Mouse (Mus musculus) heart, postnatal 14 days (tissue): ENCODE results near the gene Ezh2. TPM values are rescaled to one million over a fixed set of nuclear protein-coding genes. Genes with fewer than 3 reads are reported as not detected.
A peak's percentile ranks its signal among the peaks of the same experiment; 100 is the strongest.
"Not testable (repeated sequence)": the region's sequence is repeated elsewhere in the genome, so short reads cannot be mapped to it uniquely, and the experiment has no call there.

Experiments
- DNase-seq, 2 experiments: peaks; one replicate each; pipeline ENCODE4 v3.0.0; 2021 to 2022
- intact Hi-C: fragments of 180-260 bp; cut with DNase I; formaldehyde crosslinking; loops from one replicate; pipeline ENCODE4 v1.15.1; 2025
- long read RNA-seq, 2 experiments: library from polyadenylated mRNA; stranded (forward); transcript quantifications; one replicate each; pipeline ENCODE4 v2.0.0; 2021
- total RNA-seq, 2 experiments: library from RNA; stranded (reverse); gene quantifications; 2 replicates each; pipeline ENCODE4 v1.2.3; 2021

The Ezh2 gene
- 10 to 100 TPM; 16.3 to 28.0 TPM for total RNA-seq
- long read RNA-seq, experiment 1, partial matches to known transcripts, result 0 of 10 reads
- long read RNA-seq, experiment 1, other reads (novel, unspliced or antisense), result 7 of 10 reads
- long read RNA-seq, experiment 2, partial matches to known transcripts, result 0 of 8 reads
- long read RNA-seq, experiment 2, other reads (novel, unspliced or antisense), result 6 of 8 reads

DNA sequence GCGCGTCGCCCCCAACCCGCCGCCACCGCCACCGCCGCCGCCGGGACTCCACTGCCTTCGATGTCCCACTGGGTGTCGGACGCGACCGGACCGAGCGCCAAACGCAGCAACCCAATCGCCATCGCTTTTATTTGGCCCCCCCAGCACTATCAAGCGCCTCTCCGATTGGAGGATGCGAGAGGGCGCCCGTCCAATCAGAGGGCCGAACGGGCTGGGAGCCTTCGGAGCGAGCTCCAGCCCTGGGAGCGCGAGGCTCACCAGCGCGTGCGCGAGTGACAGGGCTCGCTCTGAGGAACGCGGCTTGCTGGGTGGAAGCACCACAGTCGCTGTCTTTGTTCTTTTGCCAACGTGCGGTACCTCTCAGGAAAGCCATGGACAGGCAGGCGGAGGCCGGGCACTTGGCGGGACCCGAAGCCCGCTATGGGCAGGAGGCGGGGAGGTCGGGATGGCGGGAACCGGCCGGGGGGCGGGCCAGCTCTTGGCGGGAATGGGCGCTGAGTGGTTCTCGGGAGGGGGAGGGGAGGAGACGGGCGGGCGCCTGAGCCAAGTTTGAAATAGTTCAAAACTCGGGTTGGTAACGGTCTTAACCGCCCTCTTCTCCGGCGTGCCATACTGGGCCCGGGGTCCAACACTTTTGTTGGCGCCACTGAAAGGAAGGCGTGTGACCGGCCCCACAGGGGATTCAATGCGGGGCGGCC, at the start of gene Ezh2:
TSS of gene Ezh2 (minus strand) at position 416 of the 698 bp plus-strand sequence.
- DNase-seq, result peak; percentile 96 to 98
- intact Hi-C loops, result loop anchor here (5.0 kb wide), 2 partner anchors 52 to 143 kb away; partner anchors contain the start of gene Cul1

- intact Hi-C loops, result no loop called here
- no peak for DNase-seq
These were observed 41.5 kb upstream of the Ezh2 start for GRCm38 (mm10) chr6:47636527-47637076.

DNA sequence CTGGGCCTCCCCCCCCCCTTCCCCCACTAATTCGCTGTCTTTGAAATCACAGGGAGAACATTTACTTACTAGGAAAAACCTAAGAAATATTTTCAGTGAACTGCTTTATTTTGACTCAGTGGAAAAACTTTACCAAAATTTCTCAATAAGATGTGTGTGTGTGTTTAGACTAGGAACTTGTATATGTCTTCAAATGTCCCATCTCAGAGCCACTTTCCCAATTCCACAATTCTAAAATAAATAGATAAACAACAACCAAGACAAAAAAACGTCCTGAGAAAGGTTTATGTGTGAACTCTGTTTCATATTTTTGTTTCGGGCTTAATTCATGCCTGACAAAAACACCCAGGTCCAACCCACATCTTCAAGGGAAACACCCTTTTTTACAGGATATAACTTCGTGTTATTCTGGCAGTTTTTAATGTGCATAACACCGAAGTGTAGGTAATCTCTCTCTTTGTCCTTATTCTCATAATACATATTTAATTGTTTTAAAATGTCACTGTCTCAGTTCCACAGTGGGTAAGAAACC, 40.9 kb upstream of the Ezh2 start:
- intact Hi-C loops, result no loop called here

DNA sequence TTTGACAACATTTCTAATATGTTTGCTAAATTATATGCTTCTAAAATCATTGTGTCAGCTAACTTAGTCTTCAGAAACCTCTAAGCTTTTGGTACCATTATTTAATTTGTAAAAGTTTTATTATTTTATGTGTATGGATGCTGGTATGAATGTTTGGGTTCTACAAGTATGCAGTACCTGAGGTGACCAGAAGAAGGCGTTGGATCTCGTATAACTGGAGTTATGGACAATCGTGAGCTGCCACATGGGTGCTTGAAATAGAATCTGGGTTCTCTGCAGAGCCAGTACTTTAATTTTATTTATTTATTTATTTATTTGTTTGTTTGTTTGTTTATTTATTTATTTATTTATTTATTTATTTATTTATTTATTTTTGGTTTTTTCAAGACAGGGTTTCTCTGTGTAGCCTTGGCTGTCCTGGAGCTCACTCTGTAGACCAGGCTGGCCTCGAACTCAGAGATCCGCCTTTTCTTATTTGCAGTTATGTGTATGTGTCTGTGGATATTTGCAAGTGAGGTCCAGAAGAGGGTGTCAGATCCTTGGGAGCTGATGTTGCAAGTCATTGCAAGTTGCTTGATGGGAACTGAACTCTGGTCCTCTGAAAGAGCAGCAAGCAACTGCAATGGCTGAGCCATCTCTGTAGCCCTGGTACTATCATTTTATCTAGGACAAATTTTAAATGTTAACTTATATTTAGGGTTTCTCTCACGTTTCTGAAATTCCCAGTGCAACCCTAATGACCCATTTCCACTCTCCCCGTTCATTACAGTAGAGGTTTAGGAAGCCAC, 40.3 kb upstream of the Ezh2 start:
- no peak for DNase-seq
- intact Hi-C loops, result no loop called here

More for the DNA sequence above, 40.9 kb upstream of the Ezh2 start:
- DNase-seq, result no peak

DNA sequence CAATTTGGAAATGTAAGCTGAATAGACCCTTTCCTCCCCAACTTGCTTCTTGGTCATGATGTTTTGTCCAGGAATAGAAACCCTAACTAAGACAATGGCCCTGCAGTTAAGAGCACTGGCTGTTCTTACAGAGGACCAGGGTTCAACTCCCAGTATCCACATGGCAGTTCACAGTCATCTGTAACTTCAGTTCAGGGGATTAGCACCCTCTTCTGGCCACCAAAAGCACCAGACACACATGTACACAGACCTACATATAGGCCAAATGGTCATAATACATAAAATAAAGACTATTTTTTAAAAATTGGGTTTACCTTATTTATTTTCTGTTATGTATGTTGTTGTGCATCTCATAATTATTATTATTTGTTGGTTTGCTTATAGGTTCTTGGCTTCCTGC, 38.3 kb upstream of the Ezh2 start:
- intact Hi-C loops, result no loop called here
- no peak for DNase-seq

- DNase-seq, intact Hi-C loops: not testable (repeated sequence)
These were observed 34.9 kb upstream of the Ezh2 start for GRCm38 (mm10) chr6:47630061-47630460.

DNA sequence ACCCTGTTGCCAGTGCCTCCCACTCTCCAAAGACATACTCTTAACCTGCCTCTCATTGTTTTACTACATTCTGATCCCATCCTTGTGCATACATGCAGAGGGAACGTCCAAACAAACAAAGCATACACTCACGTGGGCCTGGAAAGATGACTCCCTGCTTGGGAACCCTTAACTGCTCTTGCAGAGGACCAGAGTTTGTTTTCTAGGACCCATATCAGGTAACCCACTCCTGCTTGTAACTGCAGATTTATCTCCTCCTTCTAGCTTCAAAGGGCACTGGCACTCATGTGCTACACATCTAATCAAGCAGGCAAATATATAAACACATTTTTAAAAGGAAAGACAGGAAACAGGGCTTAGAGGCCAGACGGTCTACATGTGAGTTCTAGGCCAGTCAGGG, 32.8 kb upstream of the Ezh2 start:
- no peak for DNase-seq
- intact Hi-C loops, result no loop called here

DNA sequence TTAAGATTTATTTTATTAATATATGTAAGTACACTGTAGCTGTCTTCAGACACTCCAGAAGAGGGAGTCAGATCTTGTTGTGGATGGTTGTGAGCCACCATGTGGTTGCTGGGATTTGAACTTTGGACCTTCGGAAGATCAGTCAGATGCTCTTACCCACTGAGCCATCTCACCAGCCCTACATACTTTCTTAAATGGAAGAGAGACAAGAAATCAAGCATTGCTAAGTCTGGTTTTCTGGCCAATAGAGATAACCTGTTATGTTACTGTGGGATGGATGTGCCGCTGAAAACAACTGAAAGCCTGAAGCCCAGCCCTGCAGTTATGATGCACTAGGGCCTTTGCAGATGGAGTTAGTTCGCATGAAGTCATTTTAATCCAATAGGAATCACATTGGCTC, 31.8 kb upstream of the Ezh2 start:
- intact Hi-C loops, result not testable (repeated sequence)

DNA sequence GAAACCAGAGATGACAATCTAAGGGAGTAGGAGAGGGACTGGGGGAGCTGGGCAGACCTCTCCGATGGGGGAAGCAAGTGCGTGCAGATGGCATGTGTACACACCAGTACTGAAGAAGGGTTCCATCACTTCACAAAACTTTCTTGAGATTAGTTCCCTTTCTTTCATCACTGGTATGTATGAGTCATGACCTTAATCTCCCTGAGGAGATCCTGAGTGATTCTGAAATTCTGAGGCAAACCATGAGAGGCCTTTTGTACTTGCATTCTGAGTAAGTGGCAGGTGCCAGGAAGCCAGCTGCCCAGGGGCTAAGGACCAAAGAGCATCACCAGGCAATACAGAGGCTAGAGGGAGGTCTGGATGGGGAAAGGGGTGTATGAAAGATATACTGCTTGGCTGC, 25.9 kb upstream of the Ezh2 start:
- intact Hi-C loops, result no loop called here
- no peak for DNase-seq

More for the DNA sequence above, 31.8 kb upstream of the Ezh2 start:
- DNase-seq, result not testable (repeated sequence)

DNA sequence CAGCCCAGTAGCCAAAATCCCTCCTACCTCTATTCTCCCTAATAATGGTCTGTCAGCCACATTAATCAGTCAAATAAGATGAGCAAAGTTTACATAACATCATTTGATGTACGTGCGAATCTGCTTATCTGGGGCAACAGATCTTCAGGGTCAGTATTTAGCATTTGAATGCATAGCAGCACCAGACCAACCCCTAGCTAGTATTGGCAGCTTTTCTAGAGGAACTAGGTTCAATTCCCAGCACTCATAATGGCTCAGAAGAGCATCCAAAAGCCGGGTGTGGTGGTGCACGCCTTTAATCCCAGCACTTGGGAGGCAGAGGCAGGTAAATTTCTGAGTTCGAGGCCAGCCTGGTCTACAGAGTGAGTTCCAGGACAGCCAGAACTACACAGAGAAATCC, 13.2 kb upstream of the Ezh2 start:
- intact Hi-C loops, result not testable (repeated sequence)

DNA sequence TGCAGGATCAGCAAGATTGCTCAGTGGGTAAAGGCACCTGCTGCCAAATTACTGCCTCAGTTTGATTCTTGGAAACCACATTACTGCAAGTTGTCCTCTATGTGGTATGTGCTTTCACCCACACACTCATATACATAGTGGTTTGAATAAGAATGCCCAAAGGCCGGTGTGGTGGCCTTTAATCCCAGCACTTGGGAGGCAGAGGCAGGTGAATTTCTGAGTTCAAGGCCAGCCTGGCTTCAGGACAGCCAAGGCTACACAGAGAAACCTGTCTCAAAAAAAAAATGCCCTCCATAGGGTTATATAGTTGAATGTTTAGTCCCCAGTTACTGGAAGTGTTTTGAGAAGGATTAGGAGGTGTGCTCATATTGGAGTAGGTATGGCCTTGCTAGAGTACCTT, 6.8 kb upstream of the Ezh2 start:
- intact Hi-C loops, result no loop called here
- DNase-seq, result no peak

More for the DNA sequence above, 13.2 kb upstream of the Ezh2 start:
- DNase-seq, result not testable (repeated sequence)

DNA sequence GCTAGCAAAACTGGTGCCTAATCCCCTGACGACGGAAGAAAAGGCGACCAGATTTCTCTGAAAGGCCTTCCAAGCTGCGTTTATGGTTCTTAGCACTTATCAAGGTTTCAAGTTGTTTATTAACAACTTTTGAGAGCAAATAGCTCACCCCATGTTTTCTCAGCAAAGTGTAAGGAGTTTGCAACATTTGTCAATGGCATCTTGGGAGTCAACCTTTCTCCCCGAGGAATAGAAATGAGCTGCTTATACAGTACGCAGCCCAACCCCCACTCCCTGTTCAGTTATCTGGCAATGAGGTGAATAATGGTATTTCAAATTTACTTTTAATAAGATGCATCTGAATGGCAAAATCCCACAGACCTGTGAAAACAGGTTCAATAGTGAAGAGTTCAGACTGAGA, 555 bp upstream of the Ezh2 start:
- DNase-seq, result no peak
- intact Hi-C loops, result loop anchor here (5.0 kb wide), 1 partner anchor 52 kb away; no protein-coding TSS in a partner anchor

DNA sequence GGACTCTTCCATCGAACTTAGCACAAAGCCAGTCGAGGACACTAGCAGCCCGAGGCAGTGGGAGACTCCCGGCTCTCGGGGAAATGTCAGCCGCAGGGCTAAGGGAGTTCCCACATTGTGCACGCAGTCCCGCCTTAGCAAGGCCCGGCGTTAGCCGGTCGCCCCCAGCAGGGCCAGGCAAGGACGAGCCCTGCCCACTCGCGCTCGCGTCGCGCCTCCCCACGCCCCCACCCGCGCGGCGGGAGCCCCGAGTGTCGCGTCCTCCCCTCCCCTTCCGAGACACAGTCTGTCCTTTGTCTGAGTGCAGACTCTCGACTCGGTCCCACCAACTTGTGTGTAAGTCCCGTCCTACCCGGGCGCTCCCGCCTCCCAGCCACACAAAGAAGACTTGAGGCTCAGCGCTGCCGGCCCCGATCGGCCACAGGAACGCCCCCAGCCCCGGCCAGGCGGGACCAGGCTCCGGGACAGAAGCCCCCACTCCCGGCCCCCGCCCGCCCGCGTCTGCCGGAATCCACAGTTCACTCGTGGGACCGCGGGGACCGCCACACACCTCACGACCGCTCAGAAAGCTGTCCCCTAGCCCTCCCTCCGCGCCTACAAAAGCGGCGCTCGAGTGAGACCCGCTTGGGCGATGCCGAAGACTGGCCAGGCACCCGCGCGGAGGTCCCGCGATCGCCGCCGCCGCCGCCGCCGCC, 853 bp downstream of the Ezh2 start:
- peak; percentile 75 to 78 for DNase-seq
- intact Hi-C loops, result loop anchor here (5.0 kb wide), 1 partner anchor 142 kb away; the partner anchor contains the start of gene Cul1

DNA sequence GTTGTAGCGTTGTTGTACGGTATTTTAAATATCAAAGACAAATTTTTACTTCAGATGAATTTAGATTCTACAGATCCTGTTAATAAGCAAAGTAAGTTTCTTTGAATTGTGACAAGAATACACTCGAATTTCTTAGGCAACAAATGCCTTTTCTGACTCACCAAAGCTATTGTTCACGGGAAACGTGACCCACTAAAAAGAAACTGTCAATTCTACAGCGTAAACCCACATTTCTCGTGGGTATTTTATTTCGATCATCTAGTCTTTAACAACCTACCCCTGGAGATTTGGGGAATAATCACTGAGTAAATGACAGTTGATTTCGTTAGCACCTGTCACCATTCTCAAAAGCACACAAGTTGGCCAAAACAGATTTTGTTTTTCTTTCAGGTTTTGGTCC, 1.6 kb downstream of the Ezh2 start:
- no peak for DNase-seq
- intact Hi-C loops, result loop anchor here (5.0 kb wide), 1 partner anchor 141 kb away; the partner anchor contains the start of gene Cul1

DNA sequence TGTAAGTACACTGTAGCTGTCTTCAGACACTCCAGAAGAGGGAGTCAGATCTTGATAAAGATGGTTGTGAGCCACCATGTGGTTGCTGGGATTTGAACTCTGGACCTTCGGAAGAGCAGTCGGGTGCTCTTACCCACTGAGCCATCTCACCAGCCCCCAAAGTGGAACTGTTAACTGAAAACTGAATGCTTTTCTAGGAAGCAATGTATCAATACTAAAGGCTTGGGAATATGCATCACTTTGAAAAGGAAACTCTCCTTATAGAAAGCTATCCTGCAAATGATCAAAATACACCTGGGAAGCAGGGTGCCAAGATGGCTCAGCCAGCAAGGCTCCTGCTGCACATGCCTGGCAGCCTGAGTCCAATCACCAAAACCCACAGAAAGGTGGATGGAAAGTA, 7.8 kb downstream of the Ezh2 start:
- intact Hi-C loops, DNase-seq: not testable (repeated sequence)

DNA sequence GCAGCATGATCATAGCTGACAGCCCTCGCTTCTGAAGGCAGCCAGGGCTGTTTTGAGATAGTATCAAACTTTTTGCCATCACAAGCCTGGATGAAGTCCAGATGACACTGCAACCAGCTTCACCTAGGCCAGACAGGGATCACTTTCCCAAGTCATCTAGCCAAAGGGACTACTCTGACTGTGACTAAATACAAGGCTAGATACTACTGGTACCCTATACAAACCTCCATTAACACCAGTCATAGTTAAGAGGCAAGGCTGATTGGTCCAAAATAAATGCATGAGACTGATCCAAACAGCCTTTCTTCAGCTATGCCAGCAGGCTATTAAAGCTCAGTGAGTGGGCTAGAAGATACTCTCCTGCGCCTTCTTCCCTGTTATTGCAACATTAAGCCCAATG, 22.3 kb downstream of the Ezh2 start:
- DNase-seq, result no peak
- intact Hi-C loops, result no loop called here

- intact Hi-C loops, result no loop called here
- no peak for DNase-seq
These were observed 29.7 kb downstream of the Ezh2 start for GRCm38 (mm10) chr6:47565326-47566035.

GRCm38 (mm10) chr6:47561426-47561825, 33.7 kb downstream of the Ezh2 start:
- DNase-seq, result no peak
- intact Hi-C loops, result loop anchor here (5.0 kb wide), 1 partner anchor 86 kb away; no protein-coding TSS in a partner anchor

DNA sequence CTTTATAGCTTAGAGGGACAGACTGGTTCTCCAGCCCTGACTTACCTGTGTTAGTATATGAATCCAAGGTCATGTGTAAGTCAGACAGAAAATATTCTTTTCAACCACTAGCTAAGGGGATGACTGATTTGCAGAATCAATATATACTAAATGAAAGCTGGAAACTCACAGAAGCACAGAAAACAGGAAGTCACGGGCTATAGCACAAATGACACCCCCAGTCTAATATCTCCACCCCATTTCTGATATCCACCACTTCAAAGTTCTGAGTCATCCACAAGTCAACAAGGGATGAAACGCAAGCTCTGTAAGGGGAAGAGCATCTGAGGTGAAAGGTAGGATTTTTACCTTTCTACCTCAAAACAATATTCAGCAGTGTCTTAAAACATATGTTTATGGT, 34.3 kb downstream of the Ezh2 start:
- no peak for DNase-seq
- intact Hi-C loops, result loop anchor here (5.0 kb wide), 1 partner anchor 86 kb away; no protein-coding TSS in a partner anchor
